Comparison of ENCODE assay signal across 23 mouse cellular contexts in genomic region chr6:120965814-120966213, GRCm38 (mm10). TPM values are rescaled to one million over a fixed set of nuclear protein-coding genes. Genes with fewer than 3 reads are reported as not detected.
A peak's percentile ranks its signal among the peaks of the same experiment; 100 is the strongest.
DNase-seq lines count a peak whose midpoint lies in the region; ATAC-seq lines count a peak whose summit lies in the region.
"Had no signal": no experiment of that assay in that cellular context is flagged by ENCODE, and none has a peak within 500 bp of the region (broad histone marks: within the 10 kb centered on the region; RNA-seq: fewer than 3 reads in every experiment).

No protein-coding gene starts in this region.

- no peak overlapping the region for H3K9ac ChIP-seq in neural tube, embryonic 15.5 days (replicated peaks)
- H3K9ac ChIP-seq: forebrain, embryonic 13.5 days; hindbrain, embryonic 13.5 days; liver, embryonic 15.5 days; lung, embryonic 15.5 days had no signal

- no peak for ATAC-seq in neural tube, embryonic 15.5 days (ENCODE audit: low FRiP score)
- ATAC-seq: forebrain, embryonic 13.5 days; inflammation-experienced regulatory T-cells, adult 6 months had no signal

- H3K36me3 ChIP-seq in neural tube, embryonic 15.5 days: peaks cover 38% of the 10 kb centered on the region
- H3K36me3 ChIP-seq in limb, embryonic 10.5 days: peaks cover 15% of the 10 kb centered on the region

- no peaks in the 10 kb centered on the region for H3K27me3 ChIP-seq in neural tube, embryonic 15.5 days (replicated peaks)
- no peaks in the 10 kb centered on the region for H3K27me3 ChIP-seq in limb, embryonic 10.5 days (ENCODE audit: low read depth, poor library complexity, severe bottlenecking)
- H3K27me3 ChIP-seq: forebrain, embryonic 13.5 days; hindbrain, embryonic 13.5 days; liver, embryonic 15.5 days; lung, embryonic 15.5 days had no signal

- H3K4me2 ChIP-seq in neural tube, embryonic 15.5 days: no peak overlapping the region
- H3K4me2 ChIP-seq: forebrain, embryonic 13.5 days; heart, embryonic 11.5 days; hindbrain, embryonic 13.5 days; liver, embryonic 15.5 days; lung, embryonic 15.5 days had no signal

- H3K4me3 ChIP-seq in neural tube, embryonic 15.5 days (replicated peaks): no peak overlapping the region
- no peak overlapping the region for H3K4me3 ChIP-seq in limb, embryonic 10.5 days
- H3K4me3 ChIP-seq: erythroblast, embryonic 14.5 days; forebrain, embryonic 13.5 days; hindbrain, embryonic 13.5 days; liver, embryonic 15.5 days; lung, embryonic 15.5 days had no signal

- H3K4me1 ChIP-seq in neural tube, embryonic 15.5 days: no peaks in the 10 kb centered on the region
- peaks cover 14% of the 10 kb centered on the region for H3K4me1 ChIP-seq in limb, embryonic 10.5 days
- H3K4me1 ChIP-seq: forebrain, embryonic 13.5 days; hindbrain, embryonic 13.5 days; liver, embryonic 15.5 days; lung, embryonic 15.5 days had no signal

- no peak overlapping the region for H3K27ac ChIP-seq in neural tube, embryonic 15.5 days (replicated peaks)
- peak overlapping the region; percentile 39; the same call in 1 of the 2 replicates for H3K27ac ChIP-seq in limb, embryonic 10.5 days
- H3K27ac ChIP-seq: forebrain, embryonic 13.5 days; hindbrain, embryonic 13.5 days; liver, embryonic 15.5 days; lung, embryonic 15.5 days had no signal

- no peaks in the 10 kb centered on the region for H3K9me3 ChIP-seq in neural tube, embryonic 15.5 days (replicated peaks)
- no peaks in the 10 kb centered on the region for H3K9me3 ChIP-seq in limb, embryonic 10.5 days (replicated peaks)
- H3K9me3 ChIP-seq: forebrain, embryonic 13.5 days; hindbrain, embryonic 13.5 days; liver, embryonic 15.5 days; lung, embryonic 15.5 days had no signal

- 85% methylated on average over 13 of the region's 13 CpGs for WGBS in neural tube, embryonic 15.5 days
- 29% methylated on average over 13 of the region's 13 CpGs for WGBS in limb, embryonic 10.5 days

- DNase-seq in embryo, embryonic 10 days (ENCODE audit: low spot score): peak; percentile 56
- no peak for DNase-seq in embryo, embryonic 9.5 days (ENCODE audit: extremely low spot score)
- peak; percentile 41 for DNase-seq in neural tube, embryonic 10.5 days (ENCODE audit: extremely low spot score, low spot score)
- peak; percentile 73 for DNase-seq in limb, embryonic 10.5 days (ENCODE audit: low spot score)
- DNase-seq in urinary bladder, postnatal 14 days (ENCODE audit: low spot score): no peak
- DNase-seq in adrenal gland, postnatal 10 days: no peak
- no peak for DNase-seq in kidney, postnatal 36 days
- DNase-seq: adrenal gland, postnatal 25 days; cerebellum, adult 9-10 months; gastrocnemius, postnatal 14 days; heart, adult 11 months; kidney, adult 18-20 months; liver; lung, postnatal 36 days; thymus, adult 2 months had no signal

RNA-seq across cellular contexts. Expression of gene Bid, which starts 49.2 kb away (rescaled TPM):
- polyA plus RNA-seq in neural tube, embryonic 15.5 days (2015; fragmentation: Nextera tagmentation; extraction: Ambion mirVana): 38.7 and 43.0 TPM in 2 replicates
- 13.2 and 14.8 TPM in 2 replicates for polyA plus RNA-seq in limb, embryonic 10.5 days (2016; fragmentation: Nextera tagmentation; extraction: Ambion mirVana)
- total RNA-seq in adrenal gland, postnatal 10 days (2021): 1 to 10 TPM; 6.4 to 7.0 TPM

Comparison
In these comparisons a context has a peak if more than half of its experiments do, and no peak if none do; other contexts are left out.
1. DNase-seq: peak in embryo, embryonic 10 days (single experiment), neural tube, embryonic 10.5 days (single experiment) and limb, embryonic 10.5 days (single experiment); none in embryo, embryonic 9.5 days (single experiment), urinary bladder, postnatal 14 days (single experiment), adrenal gland, postnatal 10 days (single experiment) and kidney, postnatal 36 days (0 of 2).